Mouse (Mus musculus): Measurements from ENCODE around the gene Fbxl15. TPM values are rescaled to one million over a fixed set of nuclear protein-coding genes. Genes with fewer than 3 reads are reported as not detected.

The Fbxl15 gene
- total RNA-seq (2017) = 1.8 and 3.1 TPM in 2 replicates

GRCm38 (mm10) chr19:46328081-46329030 is at the start of gene Fbxl15:
Gene Fbxl15, plus strand, starts transcription at chr19:46328184.
- ATAC-seq (ENCODE audit: extremely low read depth, insufficient number of reproducible peaks, low FRiP score, poor library complexity, severe bottlenecking) = peak; percentile 58

- no peak for ATAC-seq (ENCODE audit: extremely low read depth, insufficient number of reproducible peaks, low FRiP score, poor library complexity, severe bottlenecking)
Measured at GRCm38 (mm10) chr19:46282081-46282849, 45.7 kb upstream of the Fbxl15 start.

GRCm38 (mm10) chr19:46284686-46285085 is 43.3 kb upstream of the Fbxl15 start:
- no peak for ATAC-seq (ENCODE audit: extremely low read depth, insufficient number of reproducible peaks, low FRiP score, poor library complexity, severe bottlenecking)

- ATAC-seq (ENCODE audit: extremely low read depth, insufficient number of reproducible peaks, low FRiP score, poor library complexity, severe bottlenecking) = no peak
Measured at GRCm38 (mm10) chr19:46285631-46286030, 42.4 kb upstream of the Fbxl15 start.

- ATAC-seq (ENCODE audit: extremely low read depth, insufficient number of reproducible peaks, low FRiP score, poor library complexity, severe bottlenecking) = no peak
Measured at GRCm38 (mm10) chr19:46286047-46286446, 41.9 kb upstream of the Fbxl15 start.

GRCm38 (mm10) chr19:46286926-46287325 is 41.1 kb upstream of the Fbxl15 start:
- ATAC-seq (ENCODE audit: extremely low read depth, insufficient number of reproducible peaks, low FRiP score, poor library complexity, severe bottlenecking) = no peak

GRCm38 (mm10) chr19:46287566-46287965 is 40.4 kb upstream of the Fbxl15 start:
- no peak for ATAC-seq (ENCODE audit: extremely low read depth, insufficient number of reproducible peaks, low FRiP score, poor library complexity, severe bottlenecking)

GRCm38 (mm10) chr19:46290535-46291105 is 37.4 kb upstream of the Fbxl15 start:
- no peak for ATAC-seq (ENCODE audit: extremely low read depth, insufficient number of reproducible peaks, low FRiP score, poor library complexity, severe bottlenecking)

- no peak for ATAC-seq (ENCODE audit: extremely low read depth, insufficient number of reproducible peaks, low FRiP score, poor library complexity, severe bottlenecking)
Measured at GRCm38 (mm10) chr19:46296938-46297337, 31.0 kb upstream of the Fbxl15 start.

- no peak for ATAC-seq (ENCODE audit: extremely low read depth, insufficient number of reproducible peaks, low FRiP score, poor library complexity, severe bottlenecking)
Measured at GRCm38 (mm10) chr19:46300294-46301045, 27.5 kb upstream of the Fbxl15 start.

GRCm38 (mm10) chr19:46302551-46302950 is 25.4 kb upstream of the Fbxl15 start:
- ATAC-seq (ENCODE audit: extremely low read depth, insufficient number of reproducible peaks, low FRiP score, poor library complexity, severe bottlenecking) = no peak

- no peak for ATAC-seq (ENCODE audit: extremely low read depth, insufficient number of reproducible peaks, low FRiP score, poor library complexity, severe bottlenecking)
Measured at GRCm38 (mm10) chr19:46303251-46304215, 24.5 kb upstream of the Fbxl15 start.

GRCm38 (mm10) chr19:46304216-46304841 is 23.7 kb upstream of the Fbxl15 start, which contains the start of gene Nfkb2:
Gene Nfkb2, plus strand, starts transcription at chr19:46304320.
- peak; percentile 68 for ATAC-seq (ENCODE audit: extremely low read depth, insufficient number of reproducible peaks, low FRiP score, poor library complexity, severe bottlenecking)

- ATAC-seq (ENCODE audit: extremely low read depth, insufficient number of reproducible peaks, low FRiP score, poor library complexity, severe bottlenecking) = no peak
Measured at GRCm38 (mm10) chr19:46304908-46305333, 23.1 kb upstream of the Fbxl15 start.

- ATAC-seq (ENCODE audit: extremely low read depth, insufficient number of reproducible peaks, low FRiP score, poor library complexity, severe bottlenecking) = peak; percentile 42
Measured at GRCm38 (mm10) chr19:46305432-46306267, 22.3 kb upstream of the Fbxl15 start.

GRCm38 (mm10) chr19:46306268-46306610 is 21.7 kb upstream of the Fbxl15 start:
- ATAC-seq (ENCODE audit: extremely low read depth, insufficient number of reproducible peaks, low FRiP score, poor library complexity, severe bottlenecking) = no peak

All from neutrophil, adult 5-6 weeks (primary cell).